Mouse (Mus musculus): ENCODE results near the gene Slc4a1.

GRCm38 (mm10) chr11:102342742-102343141, 23.3 kb downstream of the Slc4a1 start:
- no peak for TF ChIP-seq POLR2A (IDR thresholded peaks at IDR 0.05; ENCODE audit: borderline replicate concordance, insufficient read depth, low read length)
- TF ChIP-seq CTCF (IDR thresholded peaks at IDR 0.05; ENCODE audit: borderline replicate concordance, insufficient read depth, low read depth, low read length), result no peak
